Mouse (Mus musculus): ENCODE results near the gene Adgrv1.

Gene Adgrv1

GRCm38 (mm10) chr13:81238855-81239254, 394.1 kb downstream of the Adgrv1 start:
- no peak for DNase-seq (ENCODE audit: low read depth)

- no peak for DNase-seq (ENCODE audit: low read depth)
Measured at GRCm38 (mm10) chr13:81237947-81238346, 395.0 kb downstream of the Adgrv1 start.

GRCm38 (mm10) chr13:81236758-81237395, 396.1 kb downstream of the Adgrv1 start:
- no peak for DNase-seq (ENCODE audit: low read depth)

GRCm38 (mm10) chr13:81234031-81234430, 398.9 kb downstream of the Adgrv1 start:
- no peak for DNase-seq (ENCODE audit: low read depth)

- no peak for DNase-seq (ENCODE audit: low read depth)
Measured at GRCm38 (mm10) chr13:81232839-81233238, 400.1 kb downstream of the Adgrv1 start.

- no peak for DNase-seq (ENCODE audit: low read depth)
Measured at GRCm38 (mm10) chr13:81230161-81230560, 402.8 kb downstream of the Adgrv1 start.

GRCm38 (mm10) chr13:81223768-81224167, 409.2 kb downstream of the Adgrv1 start:
- DNase-seq (ENCODE audit: low read depth): no peak

GRCm38 (mm10) chr13:81222377-81222776, 410.6 kb downstream of the Adgrv1 start:
- DNase-seq (ENCODE audit: low read depth): no peak

GRCm38 (mm10) chr13:81211436-81211835, 421.5 kb downstream of the Adgrv1 start:
- DNase-seq (ENCODE audit: low read depth): no peak

GRCm38 (mm10) chr13:81210516-81210915, 422.4 kb downstream of the Adgrv1 start:
- DNase-seq (ENCODE audit: low read depth): no peak

GRCm38 (mm10) chr13:81209815-81210214, 423.1 kb downstream of the Adgrv1 start:
- DNase-seq (ENCODE audit: low read depth): peak; percentile 12

- DNase-seq (ENCODE audit: low read depth): no peak
Measured at GRCm38 (mm10) chr13:81208106-81208613, 424.8 kb downstream of the Adgrv1 start.

GRCm38 (mm10) chr13:81181966-81182908, 450.7 kb downstream of the Adgrv1 start:
- DNase-seq (ENCODE audit: low read depth): peak; percentile 43

GRCm38 (mm10) chr13:81181459-81181858, 451.5 kb downstream of the Adgrv1 start:
- DNase-seq (ENCODE audit: low read depth): no peak

- DNase-seq (ENCODE audit: low read depth): peak; percentile 61
Measured at GRCm38 (mm10) chr13:81176820-81177219, 456.1 kb downstream of the Adgrv1 start.

- DNase-seq (ENCODE audit: low read depth): peak; percentile 92
Measured at GRCm38 (mm10) chr13:81176071-81176470, 456.9 kb downstream of the Adgrv1 start.

GRCm38 (mm10) chr13:81171115-81171514, 461.8 kb downstream of the Adgrv1 start:
- DNase-seq (ENCODE audit: low read depth): no peak

- DNase-seq (ENCODE audit: low read depth): no peak
Measured at GRCm38 (mm10) chr13:81167450-81167849, 465.5 kb downstream of the Adgrv1 start.

- DNase-seq (ENCODE audit: low read depth): no peak
Measured at GRCm38 (mm10) chr13:81159808-81160207, 473.1 kb downstream of the Adgrv1 start.

- no peak for DNase-seq (ENCODE audit: low read depth)
Measured at GRCm38 (mm10) chr13:81155322-81155721, 477.6 kb downstream of the Adgrv1 start.

GRCm38 (mm10) chr13:81144434-81144833, 488.5 kb downstream of the Adgrv1 start:
- no peak for DNase-seq (ENCODE audit: low read depth)

GRCm38 (mm10) chr13:81142268-81142884, 490.6 kb downstream of the Adgrv1 start:
- no peak for DNase-seq (ENCODE audit: low read depth)
